Mouse (Mus musculus) liver, embryonic 13.5 days (tissue): ENCODE data around the gene Acp1. TPM values are rescaled to one million over a fixed set of nuclear protein-coding genes. Genes with fewer than 3 reads are reported as not detected.

Experiments used
- ATAC-seq: fragments of 200-750 bp; cut with Nextera tagmentation; 2 replicates; pipeline ENCODE4 v1.8.0; 2017; ENCODE audit warnings: low read depth, mild to moderate bottlenecking, moderate number of reproducible peaks, moderate library complexity
- DNase-seq: peaks from one replicate; pipeline ENCODE4 v3.0.0; 2022
- H3K27ac ChIP-seq: fragments of 300-500 bp; sonication (generic); 2 replicates; pipeline ENCODE4 v1.5.1; 2015; ENCODE audit warnings: moderate library complexity, mild to moderate bottlenecking, inconsistent platforms
- H3K27me3 ChIP-seq: fragments of 300-500 bp; sonication (generic); 2 replicates; pipeline ENCODE4 v1.6.1; 2015; ENCODE audit warnings: mild to moderate bottlenecking, inconsistent platforms
- H3K36me3 ChIP-seq: fragments of 300-500 bp; sonication (generic); 2 replicates; pipeline ENCODE4 v1.6.1; 2015; ENCODE audit warnings: mild to moderate bottlenecking, inconsistent platforms
- H3K4me1 ChIP-seq: fragments of 300-500 bp; sonication (generic); replicated peaks from 2 replicates; pipeline ENCODE4 v1.6.1; 2015; ENCODE audit warnings: inconsistent platforms
- H3K4me2 ChIP-seq: fragments of 300-500 bp; sonication (generic); 2 replicates; pipeline ENCODE4 v1.6.1; 2015; ENCODE audit warnings: inconsistent platforms, mild to moderate bottlenecking, moderate library complexity
- H3K4me3 ChIP-seq: fragments of 300-500 bp; sonication (generic); replicated peaks from 2 replicates; pipeline ENCODE4 v1.5.1; 2015; ENCODE audit warnings: mild to moderate bottlenecking, inconsistent platforms
- H3K9ac ChIP-seq: fragments of 300-500 bp; sonication (generic); 2 replicates; pipeline ENCODE4 v1.6.1; 2015; ENCODE audit warnings: mild to moderate bottlenecking, inconsistent platforms
- H3K9me3 ChIP-seq: fragments of 300-500 bp; sonication (generic); replicated peaks from 2 replicates; pipeline ENCODE4 v1.6.1; 2016; ENCODE audit warnings: inconsistent platforms
- WGBS: fragments of 180-500 bp; shearing (Covaris S2); methylation state at CpG from one replicate; pipeline ENCODE4 v1.1.7; 2015; ENCODE audit not compliant: insufficient replicate concordance; 5-methylcytosine and 5-hydroxymethylcytosine counted together
- polyA plus RNA-seq: library from polyadenylated mRNA; unstranded; fragments of >200 nt; fragmentation: Nextera tagmentation; extraction: Ambion mirVana; gene quantifications from 2 replicates; pipeline ENCODE4 v1.2.1, GENCODE M21; 2015

Gene Acp1
- polyA plus RNA-seq, 1 experiment from 2014 or later = 380 TPM

GRCm38 (mm10) chr12:30908658-30909057 is 2.7 kb downstream of the Acp1 start:
- 24% methylated on average over 1 of the region's 1 CpGs for WGBS
- H3K9ac ChIP-seq = peak overlapping the region; percentile 94
- H3K27me3 ChIP-seq = no peaks in the 10 kb centered on the region
- no peaks in the 10 kb centered on the region for H3K9me3 ChIP-seq
- peak; percentile 72 for DNase-seq
- H3K27ac ChIP-seq = peak overlapping the region; percentile 98
- peaks cover 71% of the 10 kb centered on the region for H3K4me1 ChIP-seq
- peak overlapping the region; percentile 87 for H3K4me3 ChIP-seq
- H3K4me2 ChIP-seq = peak overlapping the region; percentile 78
- peak; percentile 85 for ATAC-seq
- H3K36me3 ChIP-seq = peaks cover 22% of the 10 kb centered on the region

GRCm38 (mm10) chr12:30897039-30897438 is 14.3 kb downstream of the Acp1 start:
- Histone ChIP-seq H3K27ac (peak overlapping the region; percentile 83), H3K4me3 (no peak overlapping the region), H3K4me2 (peak overlapping the region; percentile 22), H3K27me3 (no peaks in the 10 kb centered on the region), H3K9ac (peak overlapping the region; percentile 50), H3K36me3 (peaks cover 72% of the 10 kb centered on the region), H3K4me1 (peaks cover 42% of the 10 kb centered on the region), H3K9me3 (no peaks in the 10 kb centered on the region)
- WGBS = 28% methylated on average over 4 of the region's 4 CpGs
- ATAC-seq = peak; percentile 96
- peak; percentile 34 for DNase-seq

- peak overlapping the region; percentile 48; the same call in 1 of the 2 replicates for H3K27ac ChIP-seq
- 88% methylated on average over 7 of the region's 7 CpGs for WGBS
- no peak overlapping the region for H3K4me2 ChIP-seq
- H3K4me3 ChIP-seq = no peak overlapping the region
- peaks cover 29% of the 10 kb centered on the region for H3K4me1 ChIP-seq
- H3K9ac ChIP-seq = no peak overlapping the region
- DNase-seq (no peak), ATAC-seq (no peak)
- no peaks in the 10 kb centered on the region for H3K9me3 ChIP-seq
- H3K27me3 ChIP-seq = peaks cover 11% of the 10 kb centered on the region
- H3K36me3 ChIP-seq = peaks cover 34% of the 10 kb centered on the region
These were observed 20.0 kb downstream of the Acp1 start for GRCm38 (mm10) chr12:30891438-30891837.

- no peaks in the 10 kb centered on the region for H3K9me3 ChIP-seq
- peaks cover 26% of the 10 kb centered on the region for H3K4me1 ChIP-seq
- no peak overlapping the region for H3K4me2 ChIP-seq
- H3K4me3 ChIP-seq = no peak overlapping the region
- H3K27me3 ChIP-seq = peaks cover 24% of the 10 kb centered on the region
- H3K36me3 ChIP-seq = peaks cover 23% of the 10 kb centered on the region
- no peak overlapping the region for H3K9ac ChIP-seq
- WGBS = 34% methylated on average over 5 of the region's 5 CpGs
- DNase-seq = peak; percentile 48
- peak; percentile 44 for ATAC-seq
- no peak overlapping the region for H3K27ac ChIP-seq
These were observed 21.3 kb downstream of the Acp1 start for GRCm38 (mm10) chr12:30890067-30890466.

- Histone ChIP-seq H3K27me3 (peaks cover 45% of the 10 kb centered on the region), H3K9me3 (no peaks in the 10 kb centered on the region), H3K9ac (no peak overlapping the region), H3K4me3 (no peak overlapping the region), H3K36me3 (peaks cover 9% of the 10 kb centered on the region; the same call in 1 of the 2 replicates), H3K27ac (0 out of 2 replicates have a peak overlapping the region, but pooled peaks have one; percentile 36), H3K4me2 (no peak overlapping the region), H3K4me1 (peaks cover 32% of the 10 kb centered on the region)
- WGBS = 46% methylated on average over 4 of the region's 4 CpGs
- DNase-seq = peak; percentile 57
- ATAC-seq = peak; percentile 93
These were observed 23.4 kb downstream of the Acp1 start for GRCm38 (mm10) chr12:30888003-30888402.

GRCm38 (mm10) chr12:30885891-30886290 is 25.5 kb downstream of the Acp1 start:
- Histone ChIP-seq H3K4me1 (peaks cover 32% of the 10 kb centered on the region), H3K27ac (no peak overlapping the region), H3K36me3 (no peaks in the 10 kb centered on the region), H3K4me3 (no peak overlapping the region), H3K4me2 (no peak overlapping the region), H3K9ac (no peak overlapping the region), H3K9me3 (no peaks in the 10 kb centered on the region), H3K27me3 (peaks cover 60% of the 10 kb centered on the region)
- ATAC-seq (no peak), DNase-seq (no peak)
- 74% methylated on average over 6 of the region's 6 CpGs for WGBS

- no peak for ATAC-seq
- no peak for DNase-seq
These were observed 26.7 kb downstream of the Acp1 start for GRCm38 (mm10) chr12:30884622-30885230.

GRCm38 (mm10) chr12:30883986-30884621 is 27.3 kb downstream of the Acp1 start, which contains the start of gene Alkal2:
Alkal2 (plus strand) TSS chr12:30884322.
- no peak within 1 kb of the TSS for H3K9ac ChIP-seq

More at GRCm38 (mm10) chr12:30884622-30885230, 26.7 kb downstream of the Acp1 start:
- H3K4me1 ChIP-seq = peaks cover 23% of the 10 kb centered on the region
- peak overlapping the region; percentile 41 for H3K4me3 ChIP-seq
- 7% methylated on average over 39 of the region's 39 CpGs for WGBS
- H3K9me3 ChIP-seq = no peaks in the 10 kb centered on the region
- peak overlapping the region; percentile 53 for H3K4me2 ChIP-seq
- H3K9ac ChIP-seq = no peak overlapping the region
- peaks cover 71% of the 10 kb centered on the region for H3K27me3 ChIP-seq
- no peaks in the 10 kb centered on the region for H3K36me3 ChIP-seq
- no peak overlapping the region for H3K27ac ChIP-seq

GRCm38 (mm10) chr12:30883592-30883985 is 27.8 kb downstream of the Acp1 start:
- Histone ChIP-seq H3K4me1 (peaks cover 22% of the 10 kb centered on the region), H3K27ac (no peak overlapping the region), H3K9me3 (no peaks in the 10 kb centered on the region), H3K27me3 (peaks cover 78% of the 10 kb centered on the region), H3K36me3 (no peaks in the 10 kb centered on the region), H3K9ac (no peak overlapping the region), H3K4me2 (peak overlapping the region; percentile 53; the same call in 1 of the 2 replicates), H3K4me3 (0 out of 2 replicates have a peak overlapping the region, but pooled peaks have one; percentile 41)
- DNase-seq (no peak), ATAC-seq (no peak)
- 23% methylated on average over 4 of the region's 4 CpGs for WGBS

More at GRCm38 (mm10) chr12:30883986-30884621, 27.3 kb downstream of the Acp1 start, which contains the start of gene Alkal2:
- H3K36me3 ChIP-seq = no peaks in the 10 kb centered on the region
- no peak for ATAC-seq
- peaks cover 23% of the 10 kb centered on the region for H3K4me1 ChIP-seq
- no peak for DNase-seq
- peak within 1 kb of the TSS; percentile 53 for H3K4me2 ChIP-seq
- H3K4me3 ChIP-seq = peak within 1 kb of the TSS; percentile 41
- H3K27ac ChIP-seq = no peak within 1 kb of the TSS
- H3K9me3 ChIP-seq = no peaks in the 10 kb centered on the region
- WGBS = 2% methylated on average over 51 of the region's 58 CpGs
- H3K27me3 ChIP-seq = peaks cover 77% of the 10 kb centered on the region

GRCm38 (mm10) chr12:30879447-30879846 is 31.9 kb downstream of the Acp1 start:
- H3K4me3 ChIP-seq = no peak overlapping the region
- H3K27me3 ChIP-seq = peaks cover 52% of the 10 kb centered on the region
- H3K9me3 ChIP-seq = no peaks in the 10 kb centered on the region
- no peak overlapping the region for H3K9ac ChIP-seq
- DNase-seq (no peak), ATAC-seq (no peak)
- H3K4me1 ChIP-seq = peaks cover 6% of the 10 kb centered on the region
- no peak overlapping the region for H3K27ac ChIP-seq
- no peak overlapping the region for H3K4me2 ChIP-seq
- 53% methylated on average over 6 of the region's 6 CpGs for WGBS
- no peaks in the 10 kb centered on the region for H3K36me3 ChIP-seq

- Histone ChIP-seq H3K4me1 (no peaks in the 10 kb centered on the region), H3K36me3 (no peaks in the 10 kb centered on the region), H3K27me3 (no peaks in the 10 kb centered on the region), H3K9ac (no peak overlapping the region), H3K4me3 (no peak overlapping the region), H3K27ac (no peak overlapping the region), H3K4me2 (no peak overlapping the region), H3K9me3 (no peaks in the 10 kb centered on the region)
- WGBS = 60% methylated on average over 4 of the region's 4 CpGs
- no peak for DNase-seq
- no peak for ATAC-seq
These were observed 45.6 kb downstream of the Acp1 start for GRCm38 (mm10) chr12:30865781-30866180.
